Mouse (Mus musculus) CH12.LX (cell line): ENCODE results near the gene Spi1. TPM values are rescaled to one million over a fixed set of nuclear protein-coding genes. Genes with fewer than 3 reads are reported as not detected.

Experiments used
- DNase-seq: peaks from one replicate; pipeline ENCODE4 v3.0.0-alpha.2; 2013; ENCODE audit errors: extremely low read depth
- H3K27ac ChIP-seq: 2 replicates; pipeline ENCODE4 v1.5.1; 2012; ENCODE audit warnings: low read depth, mild to moderate bottlenecking, control low read depth, moderate library complexity; ENCODE audit not compliant: insufficient read depth
- H3K27me3 ChIP-seq: replicated peaks from 2 replicates; pipeline ENCODE3; 2012; ENCODE audit warnings: inconsistent platforms
- H3K36me3 ChIP-seq, 2 experiments: replicated peaks in 1 of 2; 2 replicates each; pipeline versions ENCODE3 to v1.6.1; 2012; ENCODE audit warnings: inconsistent platforms in 1 of 2, low read length in 1 of 2, mild to moderate bottlenecking in 1 of 2, mixed read lengths in 1 of 2, moderate library complexity in 1 of 2; ENCODE audit not compliant: control insufficient read depth in 1 of 2, insufficient read depth in 1 of 2
- H3K4me1 ChIP-seq, 2 experiments: 2 replicates each; pipeline ENCODE4 v1.6.1; 2012; ENCODE audit warnings: inconsistent platforms in 1 of 2, moderate library complexity in 1 of 2; ENCODE audit not compliant: insufficient read depth in 2 of 2, control insufficient read depth in 1 of 2
- H3K4me2 ChIP-seq: 2 replicates; pipeline ENCODE4 v1.6.1; 2012; ENCODE audit warnings: low read depth, mild to moderate bottlenecking, control low read depth; ENCODE audit not compliant: poor library complexity, insufficient read depth, severe bottlenecking
- H3K4me3 ChIP-seq, 3 experiments: fragments of 150-350 bp in 1 of 3; sonication (generic) in 1 of 3; replicated peaks in 1 of 3; 2 replicates each; pipeline versions ENCODE3 to v1.5.1; 2011 to 2012; ENCODE audit warnings: low read depth in 2 of 3, low read length in 2 of 3, mild to moderate bottlenecking in 2 of 3, moderate library complexity in 2 of 3, control low read depth in 1 of 3, improper control_type of control experiment in 1 of 3, inconsistent platforms in 1 of 3, mixed read lengths in 1 of 3; ENCODE audit not compliant: poor library complexity in 1 of 3
- H3K79me2 ChIP-seq: replicated peaks from 2 replicates; pipeline ENCODE4 v1.6.1; 2012; ENCODE audit warnings: mild to moderate bottlenecking, moderate library complexity; ENCODE audit not compliant: control insufficient read depth, poor library complexity, insufficient read depth, severe bottlenecking; ENCODE audit errors: extremely low read depth
- H3K9ac ChIP-seq: 2 replicates; pipeline ENCODE4 v1.6.1; 2012; ENCODE audit warnings: low read depth, mild to moderate bottlenecking, control low read depth, moderate library complexity; ENCODE audit not compliant: insufficient read depth
- H3K9me3 ChIP-seq: replicated peaks from 2 replicates; pipeline ENCODE3; 2012; ENCODE audit warnings: low read length, inconsistent platforms, mixed read lengths
- BHLHE40 ChIP-seq: IDR thresholded peaks from 2 replicates; pipeline ENCODE4 v1.6.1; 2011; ENCODE audit warnings: mild to moderate bottlenecking, low read depth, low read length, improper control_type of control experiment
- CHD2 ChIP-seq: IDR thresholded peaks from 2 replicates; pipeline ENCODE4 v1.6.1; 2011; ENCODE audit warnings: low read length, improper control_type of control experiment
- EP300 ChIP-seq: IDR thresholded peaks from 2 replicates; pipeline ENCODE4 v1.6.1; 2011; ENCODE audit warnings: low read length, improper control_type of control experiment
- ETS1 ChIP-seq: conservative IDR thresholded peaks from 2 replicates; pipeline ENCODE4 v1.6.1; 2012; ENCODE audit warnings: low read depth, mild to moderate bottlenecking, inconsistent platforms, low read length, improper control_type of control experiment, moderate library complexity
- GABPA ChIP-seq: IDR thresholded peaks from 2 replicates; pipeline ENCODE4 v1.6.1; 2012; ENCODE audit warnings: low read depth, low read length, improper control_type of control experiment, inconsistent platforms; ENCODE audit not compliant: insufficient replicate concordance
- HCFC1 ChIP-seq: IDR thresholded peaks from 2 replicates; pipeline ENCODE4 v1.6.1; 2012; ENCODE audit warnings: low read depth, mild to moderate bottlenecking, inconsistent platforms, low read length, improper control_type of control experiment
- JUND ChIP-seq: conservative IDR thresholded peaks from 2 replicates; pipeline ENCODE4 v1.6.1; 2011; ENCODE audit warnings: low read depth, low read length, improper control_type of control experiment
- KAT2A ChIP-seq: IDR thresholded peaks from 2 replicates; pipeline ENCODE4 v1.6.1; 2012; ENCODE audit warnings: low read length, improper control_type of control experiment, inconsistent platforms; ENCODE audit not compliant: insufficient replicate concordance
- MEF2A ChIP-seq: IDR thresholded peaks from 2 replicates; pipeline ENCODE4 v1.6.1; 2014; ENCODE audit warnings: low read depth, mild to moderate bottlenecking, inconsistent platforms, low read length, improper control_type of control experiment, borderline replicate concordance
- MXI1 ChIP-seq: IDR thresholded peaks from 2 replicates; pipeline ENCODE4 v1.6.1; 2011; ENCODE audit warnings: mild to moderate bottlenecking, low read depth, low read length, improper control_type of control experiment
- NELFE ChIP-seq: IDR thresholded peaks from 2 replicates; pipeline ENCODE4 v1.6.1; 2011; ENCODE audit warnings: low read depth, low read length, improper control_type of control experiment
- NRF1 ChIP-seq: IDR thresholded peaks from 2 replicates; pipeline ENCODE4 v1.6.1; 2014; ENCODE audit warnings: low read depth, mild to moderate bottlenecking, inconsistent platforms, low read length, improper control_type of control experiment, moderate library complexity
- POLR2AphosphoS2 ChIP-seq: IDR thresholded peaks from 2 replicates; pipeline ENCODE4 v1.6.1; 2011; ENCODE audit warnings: low read depth, low read length, improper control_type of control experiment
- RCOR1 ChIP-seq: conservative IDR thresholded peaks from 2 replicates; pipeline ENCODE4 v1.6.1; 2012; ENCODE audit warnings: low read depth, mild to moderate bottlenecking, inconsistent platforms, low read length, improper control_type of control experiment
- SIN3A ChIP-seq: IDR thresholded peaks from 2 replicates; pipeline ENCODE4 v1.6.1; 2012; ENCODE audit warnings: low read length, improper control_type of control experiment, inconsistent platforms
- SMC3 ChIP-seq: IDR thresholded peaks from 2 replicates; pipeline ENCODE4 v1.6.1; 2011; ENCODE audit warnings: low read depth, low read length, improper control_type of control experiment
- TBP ChIP-seq: conservative IDR thresholded peaks from 2 replicates; pipeline ENCODE4 v1.6.1; 2011; ENCODE audit warnings: low read depth, low read length, improper control_type of control experiment
- TCF12 ChIP-seq: IDR thresholded peaks from 2 replicates; pipeline ENCODE4 v1.6.1; 2014; ENCODE audit warnings: low read depth, mild to moderate bottlenecking, inconsistent platforms, low read length, improper control_type of control experiment
- UBTF ChIP-seq: IDR thresholded peaks from 2 replicates; pipeline ENCODE4 v1.6.1; 2012; ENCODE audit warnings: low read depth, mild to moderate bottlenecking, inconsistent platforms, low read length, improper control_type of control experiment, moderate library complexity
- USF1 ChIP-seq: IDR thresholded peaks from 2 replicates; pipeline ENCODE4 v1.6.1; 2014; ENCODE audit warnings: low read depth, mild to moderate bottlenecking, inconsistent platforms, low read length, improper control_type of control experiment
- USF2 ChIP-seq: conservative IDR thresholded peaks from 2 replicates; pipeline ENCODE4 v1.6.1; 2011; ENCODE audit warnings: low read depth, low read length, improper control_type of control experiment
- ZC3H11A ChIP-seq: IDR thresholded peaks from 2 replicates; pipeline ENCODE4 v1.6.1; 2012; ENCODE audit warnings: low read depth, mild to moderate bottlenecking, inconsistent platforms, low read length, improper control_type of control experiment
- ZKSCAN1 ChIP-seq: IDR thresholded peaks from 2 replicates; pipeline ENCODE4 v1.6.1; 2012; ENCODE audit warnings: low read depth, inconsistent platforms, low read length, improper control_type of control experiment, borderline replicate concordance
- ZNF384 ChIP-seq: IDR thresholded peaks from 2 replicates; pipeline ENCODE4 v1.6.1; 2012; ENCODE audit warnings: low read depth, low read length, improper control_type of control experiment, inconsistent platforms
- dilution Hi-C: fragments of 300-500 bp; cut with MboI; formaldehyde crosslinking; loops from 2 replicates; pipeline ENCODE4 v1.14.3; 2020; ENCODE audit warnings: low sequenced_read_pairs; ENCODE audit not compliant: extremely low pct_unique_long_range_greater_than_20kb, extremely low pct_ligation_motif_present
- in situ Hi-C: fragments of 300-500 bp; cut with MboI; formaldehyde crosslinking; loops from 3 replicates; pipeline ENCODE4 v1.14.3; 2019; ENCODE audit warnings: low sequenced_read_pairs, low pct_ligation_motif_present, low pct_unique_long_range_greater_than_20kb, mixed read lengths
- polyA plus RNA-seq: library from polyadenylated mRNA; unstranded; fragments of >175 nt; gene quantifications from 2 replicates; pipeline ENCODE4 v1.2.1, GENCODE M21; 2012; ENCODE audit warnings: low read depth; ENCODE audit not compliant: insufficient read length
- total RNA-seq, 2 experiments: library from RNA; depleted of rRNA; stranded (reverse); fragments of 300-350 nt in 1 of 2; fragments of >200 nt in 1 of 2; gene quantifications; 2 replicates each; pipeline ENCODE4 v1.2.3; 2012 to 2014

Gene Spi1
- total and polyA plus RNA-seq, 3 experiments, result 24.7 to 45.7 (median 42.6) TPM

GRCm38 (mm10) chr2:91121497-91121896, 39.3 kb downstream of the Spi1 start:
- TF ChIP-seq TCF12, result no peak
- no peak for TF ChIP-seq TBP
- no peak for TF ChIP-seq MEF2A
- no peak for TF ChIP-seq UBTF
- no peak for TF ChIP-seq ZNF384
- no peak for TF ChIP-seq ETS1
- no peak for TF ChIP-seq GABPA
- no peak for TF ChIP-seq BHLHE40
- H3K4me3 ChIP-seq, result no peak overlapping the region
- in situ Hi-C loops, result no loop called here
- no peaks in the 10 kb centered on the region for H3K9me3 ChIP-seq
- H3K79me2 ChIP-seq, result no peaks in the 10 kb centered on the region
- H3K36me3 ChIP-seq, result peaks cover 2 to 41% of the 10 kb centered on the region in 2 experiments
- dilution Hi-C loops, result no loop called here
- peaks cover 0 to 3% of the 10 kb centered on the region in 2 experiments; a peak in 1 of 4 replicates for H3K4me1 ChIP-seq
- no peak overlapping the region for H3K9ac ChIP-seq
- no peaks in the 10 kb centered on the region for H3K27me3 ChIP-seq
- no peak for DNase-seq
- no peak overlapping the region for H3K27ac ChIP-seq
- H3K4me2 ChIP-seq, result no peak overlapping the region

GRCm38 (mm10) chr2:91123521-91123920, 41.3 kb downstream of the Spi1 start:
- dilution Hi-C loops, result no loop called here
- TF ChIP-seq ETS1 (no peak), HCFC1 (no peak), SMC3 (no peak), ZC3H11A (no peak)
- TF ChIP-seq, all 38 proteins: peak for 0
- H3K79me2 ChIP-seq, result no peaks in the 10 kb centered on the region
- in situ Hi-C loops, result no loop called here
- no peak overlapping the region for H3K27ac ChIP-seq
- H3K9ac ChIP-seq, result no peak overlapping the region
- H3K9me3 ChIP-seq, result no peaks in the 10 kb centered on the region
- no peak overlapping the region for H3K4me3 ChIP-seq
- no peaks in the 10 kb centered on the region for H3K27me3 ChIP-seq
- no peak overlapping the region for H3K4me2 ChIP-seq
- peaks cover 0 to 24% of the 10 kb centered on the region in 2 experiments for H3K36me3 ChIP-seq
- DNase-seq, result no peak
- peaks cover 0 to 3% of the 10 kb centered on the region in 2 experiments; a peak in 1 of 4 replicates for H3K4me1 ChIP-seq

- no peak overlapping the region for H3K4me2 ChIP-seq
- H3K27ac ChIP-seq, result no peak overlapping the region
- dilution Hi-C loops, result no loop called here
- no peaks in the 10 kb centered on the region for H3K27me3 ChIP-seq
- H3K4me1 ChIP-seq, result no peaks in the 10 kb centered on the region
- in situ Hi-C loops, result no loop called here
- no peak overlapping the region for H3K4me3 ChIP-seq
- TF ChIP-seq USF2, result no peak
- TF ChIP-seq NRF1, result no peak
- TF ChIP-seq USF1, result no peak
- TF ChIP-seq BHLHE40, result no peak
- no peak for TF ChIP-seq ZKSCAN1
- TF ChIP-seq JUND, result no peak
- TF ChIP-seq MXI1, result no peak
- no peak for TF ChIP-seq NELFE
- no peak for TF ChIP-seq POLR2AphosphoS2
- no peak for TF ChIP-seq GABPA
- TF ChIP-seq SIN3A, result no peak
- TF ChIP-seq UBTF, result no peak
- no peak for TF ChIP-seq KAT2A
- no peak for TF ChIP-seq CHD2
- TF ChIP-seq RCOR1, result no peak
- no peak for TF ChIP-seq EP300
- TF ChIP-seq, all 38 proteins: peak for 0
- H3K9ac ChIP-seq, result no peak overlapping the region
- H3K79me2 ChIP-seq, result no peaks in the 10 kb centered on the region
- DNase-seq, result no peak
- H3K36me3 ChIP-seq, result peaks cover 0 to 26% of the 10 kb centered on the region in 2 experiments
- H3K9me3 ChIP-seq, result no peaks in the 10 kb centered on the region
Measured at GRCm38 (mm10) chr2:91125101-91125500, 42.9 kb downstream of the Spi1 start.
